Mouse (Mus musculus) forebrain, embryonic 10.5 days (tissue): ENCODE results near the gene Zc2hc1c. TPM values are rescaled to one million over a fixed set of nuclear protein-coding genes. Genes with fewer than 3 reads are reported as not detected.
"Not testable (repeated sequence)": the region's sequence is repeated elsewhere in the genome, so short reads cannot be mapped to it uniquely, and the experiment has no call there.

Source experiments
- DNase-seq: peaks from one replicate; pipeline ENCODE4 v3.0.0-alpha.2; 2017; ENCODE audit warnings: low spot score; ENCODE audit errors: extremely low spot score
- H3K27ac ChIP-seq: fragments of 300-500 bp; sonication (generic); 2 replicates; pipeline ENCODE4 v1.5.1; 2016; ENCODE audit warnings: mild to moderate bottlenecking
- H3K27me3 ChIP-seq: fragments of 300-500 bp; sonication (generic); 2 replicates; pipeline ENCODE4 v1.6.1; 2016; ENCODE audit warnings: mild to moderate bottlenecking; ENCODE audit not compliant: poor library complexity, severe bottlenecking
- H3K36me3 ChIP-seq: fragments of 300-500 bp; sonication (generic); replicated peaks from 2 replicates; pipeline ENCODE4 v1.6.1; 2016; ENCODE audit warnings: mild to moderate bottlenecking, moderate library complexity
- H3K4me1 ChIP-seq: fragments of 300-500 bp; sonication (generic); 2 replicates; pipeline ENCODE4 v1.6.1; 2016
- H3K4me3 ChIP-seq: fragments of 300-500 bp; sonication (generic); 2 replicates; pipeline ENCODE4 v1.5.1; 2016; ENCODE audit warnings: mild to moderate bottlenecking, moderate library complexity
- H3K9me3 ChIP-seq: fragments of 300-500 bp; sonication (generic); 2 replicates; pipeline ENCODE4 v1.6.1; 2016; ENCODE audit warnings: mild to moderate bottlenecking, moderate library complexity
- WGBS: fragments of 180-500 bp; shearing (Covaris S2); methylation state at CpG from one replicate; pipeline ENCODE4 v1.1.7; 2016; 5-methylcytosine and 5-hydroxymethylcytosine counted together
- polyA plus RNA-seq: library from polyadenylated mRNA; unstranded; fragments of >200 nt; fragmentation: Nextera tagmentation; extraction: Ambion mirVana; gene quantifications from 2 replicates; pipeline ENCODE4 v1.2.1, GENCODE M21; 2016

The Zc2hc1c gene
- polyA plus RNA-seq, 1 experiment from 2014 or later, result 1.3 TPM

GRCm38 (mm10) chr12:85271843-85272206, 16.6 kb upstream of the Zc2hc1c start:
- Histone ChIP-seq H3K4me3 (no peak overlapping the region), H3K27ac (no peak overlapping the region), H3K36me3 (peaks cover 33% of the 10 kb centered on the region), H3K9me3 (no peaks in the 10 kb centered on the region; the same call in 1 of the 2 replicates), H3K27me3 (no peaks in the 10 kb centered on the region), H3K4me1 (peaks cover 13% of the 10 kb centered on the region)
- no peak for DNase-seq
- 82% methylated on average over 4 of the region's 4 CpGs for WGBS

- no peak for DNase-seq
- Histone ChIP-seq H3K4me1 (peaks cover 13% of the 10 kb centered on the region), H3K27me3 (no peaks in the 10 kb centered on the region), H3K27ac (no peak overlapping the region), H3K36me3 (peaks cover 24% of the 10 kb centered on the region), H3K9me3 (no peaks in the 10 kb centered on the region; the same call in 1 of the 2 replicates), H3K4me3 (no peak overlapping the region)
- 84% methylated on average over 10 of the region's 10 CpGs for WGBS
These were observed 14.9 kb upstream of the Zc2hc1c start for GRCm38 (mm10) chr12:85273508-85273907.

GRCm38 (mm10) chr12:85276273-85276672, 12.1 kb upstream of the Zc2hc1c start:
- no peak for DNase-seq
- H3K4me3 ChIP-seq, result no peak overlapping the region
- H3K9me3 ChIP-seq, result no peaks in the 10 kb centered on the region; the same call in 1 of the 2 replicates
- H3K27ac ChIP-seq, result no peak overlapping the region
- H3K27me3 ChIP-seq, result no peaks in the 10 kb centered on the region
- WGBS, result 77% methylated on average over 5 of the region's 5 CpGs
- H3K4me1 ChIP-seq, result peaks cover 22% of the 10 kb centered on the region
- H3K36me3 ChIP-seq, result peaks cover 18% of the 10 kb centered on the region

GRCm38 (mm10) chr12:85278919-85279318, 9.5 kb upstream of the Zc2hc1c start:
- H3K36me3 ChIP-seq, result peaks cover 18% of the 10 kb centered on the region
- H3K4me3 ChIP-seq, result peak overlapping the region; percentile 83; the same call in 1 of the 2 replicates
- DNase-seq, result no peak
- H3K4me1 ChIP-seq, result peaks cover 23% of the 10 kb centered on the region
- H3K27me3 ChIP-seq, result no peaks in the 10 kb centered on the region
- H3K27ac ChIP-seq, result no peak overlapping the region
- no peaks in the 10 kb centered on the region; the same call in 1 of the 2 replicates for H3K9me3 ChIP-seq
- WGBS, result 95% methylated on average over 10 of the region's 10 CpGs

GRCm38 (mm10) chr12:85279396-85280080, 8.9 kb upstream of the Zc2hc1c start:
- H3K27me3 ChIP-seq, result no peaks in the 10 kb centered on the region
- H3K4me1 ChIP-seq, result peaks cover 23% of the 10 kb centered on the region
- H3K36me3 ChIP-seq, result peaks cover 14% of the 10 kb centered on the region
- 6% methylated on average over 10 of the region's 10 CpGs for WGBS
- H3K27ac ChIP-seq, result peak overlapping the region; percentile 91
- H3K9me3 ChIP-seq, result no peaks in the 10 kb centered on the region
- no peak for DNase-seq
- H3K4me3 ChIP-seq, result peak overlapping the region; percentile 83

GRCm38 (mm10) chr12:85280105-85280844, 8.1 kb upstream of the Zc2hc1c start:
- Histone ChIP-seq H3K36me3 (peaks cover 6% of the 10 kb centered on the region), H3K27me3 (no peaks in the 10 kb centered on the region), H3K9me3 (no peaks in the 10 kb centered on the region), H3K27ac (peak overlapping the region; percentile 91), H3K4me3 (peak overlapping the region; percentile 83), H3K4me1 (peaks cover 23% of the 10 kb centered on the region)
- under 1% methylated on average over 31 of the region's 31 CpGs for WGBS
- peak; percentile 96 for DNase-seq

- Histone ChIP-seq H3K27me3 (no peaks in the 10 kb centered on the region), H3K9me3 (no peaks in the 10 kb centered on the region), H3K27ac (no peak overlapping the region), H3K4me1 (peaks cover 23% of the 10 kb centered on the region), H3K4me3 (peak overlapping the region; percentile 83), H3K36me3 (no peaks in the 10 kb centered on the region)
- no peak for DNase-seq
- 66% methylated on average over 12 of the region's 12 CpGs for WGBS
These were observed 7.3 kb upstream of the Zc2hc1c start for GRCm38 (mm10) chr12:85280845-85281651.

GRCm38 (mm10) chr12:85281756-85282155, 6.6 kb upstream of the Zc2hc1c start:
- H3K36me3 ChIP-seq, H3K27ac ChIP-seq, H3K4me3 ChIP-seq, H3K9me3 ChIP-seq, H3K27me3 ChIP-seq, DNase-seq: not testable (repeated sequence)
- WGBS, result 96% methylated on average over 2 of the region's 4 CpGs
- H3K4me1 ChIP-seq, result peaks cover 23% of the 10 kb centered on the region

GRCm38 (mm10) chr12:85284331-85284730, 4.1 kb upstream of the Zc2hc1c start:
- Histone ChIP-seq H3K4me3 (no peak overlapping the region), H3K4me1 (peaks cover 36% of the 10 kb centered on the region), H3K27ac (no peak overlapping the region), H3K27me3 (peaks cover 7% of the 10 kb centered on the region), H3K9me3 (no peaks in the 10 kb centered on the region), H3K36me3 (no peaks in the 10 kb centered on the region)
- 74% methylated on average over 8 of the region's 8 CpGs for WGBS
- DNase-seq, result no peak

GRCm38 (mm10) chr12:85284996-85285395, 3.4 kb upstream of the Zc2hc1c start:
- 91% methylated on average over 4 of the region's 4 CpGs for WGBS
- no peak for DNase-seq

GRCm38 (mm10) chr12:85286941-85287340, 1.4 kb upstream of the Zc2hc1c start:
- Histone ChIP-seq H3K4me1 (peaks cover 25% of the 10 kb centered on the region), H3K27ac (no peak overlapping the region), H3K4me3 (no peak overlapping the region), H3K36me3 (no peaks in the 10 kb centered on the region), H3K9me3 (no peaks in the 10 kb centered on the region), H3K27me3 (peaks cover 23% of the 10 kb centered on the region)
- WGBS, result 28% methylated on average over 5 of the region's 5 CpGs
- DNase-seq, result no peak

More at GRCm38 (mm10) chr12:85284996-85285395, 3.4 kb upstream of the Zc2hc1c start:
- Histone ChIP-seq H3K27me3 (peaks cover 13% of the 10 kb centered on the region), H3K27ac (no peak overlapping the region), H3K4me1 (peaks cover 33% of the 10 kb centered on the region), H3K36me3 (no peaks in the 10 kb centered on the region), H3K4me3 (no peak overlapping the region), H3K9me3 (no peaks in the 10 kb centered on the region)

GRCm38 (mm10) chr12:85287809-85288485, 444 bp upstream of the Zc2hc1c start, which contains the start of gene Acyp1:
TSS of gene Acyp1 (minus strand) at chr12:85288438.
- DNase-seq, result no peak
- Histone ChIP-seq H3K4me3 (peak within 1 kb of the TSS; percentile 65), H3K27ac (peak within 1 kb of the TSS; percentile 86), H3K4me1 (peaks cover 28% of the 10 kb centered on the region), H3K9me3 (peaks cover under 1% of the 10 kb centered on the region; the same call in 1 of the 2 replicates), H3K36me3 (no peaks in the 10 kb centered on the region), H3K27me3 (peaks cover 23% of the 10 kb centered on the region)
- 8% methylated on average over 21 of the region's 21 CpGs for WGBS
